ENCODE assay signal across 8 mouse cellular contexts in genomic region chr8:48843931-48844285, GRCm38 (mm10). TPM values are rescaled to one million over a fixed set of nuclear protein-coding genes. Genes with fewer than 3 reads are reported as not detected.
DNase-seq lines count a peak whose midpoint lies in the region; ATAC-seq and TF ChIP-seq lines count a peak whose summit lies in the region.

Gene Tenm3, minus strand, starts transcription at chr8:48843951.

- H3K36me3 ChIP-seq in kidney, embryonic 15.5 days: no peaks in the 10 kb centered on the region
- H3K36me3 ChIP-seq in embryonic facial prominence, embryonic 15.5 days: no peaks in the 10 kb centered on the region
- H3K36me3 ChIP-seq in hindbrain, postnatal 0 days (ENCODE audit: insufficient read depth, low read length): no peaks in the 10 kb centered on the region
- no peaks in the 10 kb centered on the region for H3K36me3 ChIP-seq in liver, embryonic 14.5 days (replicated peaks; ENCODE audit: control insufficient read depth, insufficient read depth, low read depth)

- TF ChIP-seq EP300 in liver, embryonic 14.5 days (IDR thresholded peaks at IDR 0.05; ENCODE audit: low read depth): no peak

- ATAC-seq in kidney, embryonic 15.5 days (replicated peaks; ENCODE audit: low FRiP score): peak; percentile 59
- ATAC-seq in embryonic facial prominence, embryonic 15.5 days (ENCODE audit: insufficient number of reproducible peaks, low FRiP score, low TSS enrichment, low read depth): no peak
- peak; percentile 76 for ATAC-seq in hindbrain, postnatal 0 days
- ATAC-seq in liver, embryonic 14.5 days (ENCODE audit: insufficient read depth): no peak
- no peak for ATAC-seq in monocyte, adult 5-6 weeks (replicated peaks; ENCODE audit: insufficient number of reproducible peaks, low FRiP score, low TSS enrichment, poor library complexity, severe bottlenecking)
- no peak for ATAC-seq in granulocyte monocyte progenitor cell, adult 5-6 weeks (replicated peaks; ENCODE audit: poor library complexity, severe bottlenecking)

- H3K4me3 ChIP-seq in kidney, embryonic 15.5 days (replicated peaks): peak within 1 kb of the TSS; percentile 67
- peak within 1 kb of the TSS; percentile 82 for H3K4me3 ChIP-seq in embryonic facial prominence, embryonic 15.5 days (replicated peaks)
- H3K4me3 ChIP-seq in hindbrain, postnatal 0 days (ENCODE audit: low read length): peak within 1 kb of the TSS; percentile 70
- peak within 1 kb of the TSS; percentile 48 to 49 for H3K4me3 ChIP-seq in liver, embryonic 14.5 days (ENCODE audit: insufficient read depth in 1 of 2, low read depth in 2 of 2, low read length in 2 of 2)

- peak within 1 kb of the TSS; percentile 86 for H3K27ac ChIP-seq in kidney, embryonic 15.5 days
- peak within 1 kb of the TSS; percentile 91 for H3K27ac ChIP-seq in embryonic facial prominence, embryonic 15.5 days (replicated peaks)
- peak within 1 kb of the TSS; percentile 28 for H3K27ac ChIP-seq in hindbrain, postnatal 0 days
- H3K27ac ChIP-seq in liver, embryonic 14.5 days: no peak within 1 kb of the TSS

- peak within 1 kb of the TSS; percentile 94 for H3K4me2 ChIP-seq in kidney, embryonic 15.5 days
- peak within 1 kb of the TSS; percentile 84 for H3K4me2 ChIP-seq in embryonic facial prominence, embryonic 15.5 days (replicated peaks)
- peak within 1 kb of the TSS; percentile 97 for H3K4me2 ChIP-seq in hindbrain, postnatal 0 days (ENCODE audit: low read depth, low read length)
- peak within 1 kb of the TSS; percentile 46 for H3K4me2 ChIP-seq in liver, embryonic 14.5 days (ENCODE audit: low read depth)

- WGBS in kidney, embryonic 15.5 days: under 1% methylated on average over 19 of the region's 19 CpGs
- WGBS in embryonic facial prominence, embryonic 15.5 days: under 1% methylated on average over 19 of the region's 19 CpGs
- WGBS in hindbrain, postnatal 0 days: under 1% methylated on average over 19 of the region's 19 CpGs
- WGBS in liver, embryonic 14.5 days (ENCODE audit: insufficient replicate concordance): under 1% methylated on average over 19 of the region's 19 CpGs

- peaks cover 21% of the 10 kb centered on the region for H3K4me1 ChIP-seq in kidney, embryonic 15.5 days
- H3K4me1 ChIP-seq in embryonic facial prominence, embryonic 15.5 days: peaks cover 22% of the 10 kb centered on the region
- peaks cover 3% of the 10 kb centered on the region; the same call in 1 of the 2 replicates for H3K4me1 ChIP-seq in hindbrain, postnatal 0 days (ENCODE audit: insufficient read depth, low read length)
- H3K4me1 ChIP-seq in liver, embryonic 14.5 days (replicated peaks; ENCODE audit: control insufficient read depth in 2 of 2, insufficient read depth in 2 of 2, low read length in 1 of 2): no peaks in the 10 kb centered on the region

- DNase-seq in kidney, postnatal 14 days: no peak
- DNase-seq in R1 (ENCODE audit: low read depth, low spot score): peak; percentile 41
- DNase-seq in hindbrain, postnatal 0 days (ENCODE audit: low spot score): no peak
- no peak for DNase-seq in liver, embryonic 14.5 days (ENCODE audit: low read depth in 3 of 3, low spot score in 3 of 3)

- no peaks in the 10 kb centered on the region for H3K9me3 ChIP-seq in kidney, embryonic 15.5 days (replicated peaks)
- no peaks in the 10 kb centered on the region for H3K9me3 ChIP-seq in embryonic facial prominence, embryonic 15.5 days (replicated peaks)
- H3K9me3 ChIP-seq in hindbrain, postnatal 0 days (ENCODE audit: low read length): no peaks in the 10 kb centered on the region
- no peaks in the 10 kb centered on the region for H3K9me3 ChIP-seq in liver, embryonic 14.5 days (ENCODE audit: control insufficient read depth, low read length)

- no peak for TF ChIP-seq CTCF in hindbrain, postnatal 0 days (IDR thresholded peaks at IDR 0.05; ENCODE audit: low read depth)
- no peak for TF ChIP-seq CTCF in liver, embryonic 14.5 days (IDR thresholded peaks at IDR 0.05; ENCODE audit: low read depth)

- peaks cover 28% of the 10 kb centered on the region for H3K27me3 ChIP-seq in kidney, embryonic 15.5 days
- peaks cover 13% of the 10 kb centered on the region for H3K27me3 ChIP-seq in embryonic facial prominence, embryonic 15.5 days
- 0 out of 2 replicates have a peak, but pooled peaks cover 7% of the 10 kb centered on the region for H3K27me3 ChIP-seq in hindbrain, postnatal 0 days (ENCODE audit: insufficient read depth, low read length)
- H3K27me3 ChIP-seq in liver, embryonic 14.5 days (ENCODE audit: control insufficient read depth, insufficient read depth, low read length): peaks cover 21% of the 10 kb centered on the region

- H3K9ac ChIP-seq in kidney, embryonic 15.5 days: peak within 1 kb of the TSS; percentile 70
- peak within 1 kb of the TSS; percentile 71 for H3K9ac ChIP-seq in embryonic facial prominence, embryonic 15.5 days
- H3K9ac ChIP-seq in hindbrain, postnatal 0 days (replicated peaks; ENCODE audit: low read length): peak within 1 kb of the TSS; percentile 47
- no peak within 1 kb of the TSS for H3K9ac ChIP-seq in liver, embryonic 14.5 days (replicated peaks)

RNA-seq across cellular contexts. Expression of gene Tenm3, which starts in this region (rescaled TPM):
- 22.3 and 26.2 TPM in 2 replicates for polyA plus RNA-seq in kidney, embryonic 15.5 days (2015; fragmentation: Nextera tagmentation; extraction: Ambion mirVana)
- 41.9 and 42.9 TPM in 2 replicates for polyA plus RNA-seq in embryonic facial prominence, embryonic 15.5 days (2015; fragmentation: Nextera tagmentation; extraction: Ambion mirVana)
- total RNA-seq in hindbrain, postnatal 0 days (2014; rRNA removed): 151 and 169 TPM in 2 replicates
- 20.4 and 21.3 TPM in 2 replicates for polyA plus RNA-seq in hindbrain, postnatal 0 days (2015; fragmentation: Nextera tagmentation; extraction: Ambion mirVana)
- 1.8 and 2.2 TPM in 2 replicates for polyA plus RNA-seq in liver, embryonic 14.5 days (2012; rRNA removed)
- polyA plus RNA-seq in liver, embryonic 14.5 days (2014; fragmentation: Nextera tagmentation; extraction: Ambion mirVana): 3.1 TPM in 2 replicates
- not detected in 3 replicates for total RNA-seq in monocyte, adult 5-6 weeks (2017)
- total RNA-seq in granulocyte monocyte progenitor cell, adult 5-6 weeks (2014; fragmentation: Nextera tagmentation): not detected in 2 replicates
- total RNA-seq in granulocyte monocyte progenitor cell, adult 5-6 weeks (2017): not detected in 2 replicates

Comparison
In these comparisons a context has a peak if more than half of its experiments do, and no peak if none do; other contexts are left out.
1. RNA of gene Tenm3 (total RNA-seq): 151 to 169 TPM in hindbrain, postnatal 0 days; not detected in monocyte, adult 5-6 weeks and not detected in granulocyte monocyte progenitor cell, adult 5-6 weeks; every median in the first group is over 10 times any median in the second.
2. ATAC-seq: peak in kidney, embryonic 15.5 days (single experiment) and hindbrain, postnatal 0 days (single experiment); none in embryonic facial prominence, embryonic 15.5 days (single experiment), liver, embryonic 14.5 days (single experiment), monocyte, adult 5-6 weeks (single experiment) and granulocyte monocyte progenitor cell, adult 5-6 weeks (single experiment).
3. H3K4me2 ChIP-seq: peak in every context shown above with its lines; median percentile 97 in hindbrain, postnatal 0 days; 94 in kidney, embryonic 15.5 days; 84 in embryonic facial prominence, embryonic 15.5 days; 46 in liver, embryonic 14.5 days.
4. Peak in every context shown above with its lines, with median percentiles within 50 percentile points of each other: H3K4me3 ChIP-seq.